Mouse (Mus musculus) hindbrain, embryonic 16.5 days (tissue): Measurements from ENCODE around the gene Iqsec1. TPM values are rescaled to one million over a fixed set of nuclear protein-coding genes. Genes with fewer than 3 reads are reported as not detected.
A peak's percentile ranks its signal among the peaks of the same experiment; 100 is the strongest.

Source experiments
- ATAC-seq: fragments of 200-750 bp; cut with Nextera tagmentation; 2 replicates; pipeline ENCODE4 v1.8.0; 2017; ENCODE audit warnings: moderate TSS enrichment, moderate library complexity
- H3K27ac ChIP-seq: fragments of 300-500 bp; sonication (generic); 2 replicates; pipeline ENCODE4 v1.5.1; 2014; ENCODE audit warnings: low read depth, mild to moderate bottlenecking, control low read depth, low read length, moderate library complexity
- H3K27me3 ChIP-seq: fragments of 300-500 bp; sonication (generic); replicated peaks from 2 replicates; pipeline ENCODE4 v1.6.1; 2014; ENCODE audit warnings: low read length; ENCODE audit not compliant: control insufficient read depth, insufficient read depth
- H3K36me3 ChIP-seq: fragments of 300-500 bp; sonication (generic); 2 replicates; pipeline ENCODE4 v1.6.1; 2014; ENCODE audit warnings: mild to moderate bottlenecking, low read length, moderate library complexity, mixed read lengths; ENCODE audit not compliant: control insufficient read depth, insufficient read depth
- H3K4me1 ChIP-seq: fragments of 300-500 bp; sonication (generic); 2 replicates; pipeline ENCODE4 v1.6.1; 2014; ENCODE audit warnings: low read depth, low read length; ENCODE audit not compliant: control insufficient read depth, insufficient read depth
- H3K4me2 ChIP-seq: fragments of 300-500 bp; sonication (generic); 2 replicates; pipeline ENCODE4 v1.6.1; 2014; ENCODE audit warnings: mild to moderate bottlenecking, low read length, control low read depth, moderate library complexity
- H3K4me3 ChIP-seq: fragments of 300-500 bp; sonication (generic); 2 replicates; pipeline ENCODE4 v1.5.1; 2014; ENCODE audit warnings: mild to moderate bottlenecking, low read length, control low read depth, moderate library complexity
- H3K9ac ChIP-seq: fragments of 300-500 bp; sonication (generic); 2 replicates; pipeline ENCODE4 v1.6.1; 2014; ENCODE audit warnings: low read depth, mild to moderate bottlenecking, control low read depth, low read length, moderate library complexity
- H3K9me3 ChIP-seq: fragments of 300-500 bp; sonication (generic); 2 replicates; pipeline ENCODE4 v1.6.1; 2014; ENCODE audit warnings: mild to moderate bottlenecking, low read length, moderate library complexity; ENCODE audit not compliant: control insufficient read depth
- WGBS: fragments of 180-500 bp; shearing (Covaris S2); extraction: QIAGEN DNeasy Blood & Tissue Kit; methylation state at CpG from one replicate; pipeline ENCODE4 v1.1.7; 2014; 5-methylcytosine and 5-hydroxymethylcytosine counted together
- polyA plus RNA-seq: library from polyadenylated mRNA; unstranded; fragments of >200 nt; fragmentation: Nextera tagmentation; extraction: Ambion mirVana; gene quantifications from 2 replicates; pipeline ENCODE4 v1.2.1, GENCODE M21; 2015

The Iqsec1 gene
- polyA plus RNA-seq, 1 experiment from 2014 or later, result 25.8 TPM

DNA sequence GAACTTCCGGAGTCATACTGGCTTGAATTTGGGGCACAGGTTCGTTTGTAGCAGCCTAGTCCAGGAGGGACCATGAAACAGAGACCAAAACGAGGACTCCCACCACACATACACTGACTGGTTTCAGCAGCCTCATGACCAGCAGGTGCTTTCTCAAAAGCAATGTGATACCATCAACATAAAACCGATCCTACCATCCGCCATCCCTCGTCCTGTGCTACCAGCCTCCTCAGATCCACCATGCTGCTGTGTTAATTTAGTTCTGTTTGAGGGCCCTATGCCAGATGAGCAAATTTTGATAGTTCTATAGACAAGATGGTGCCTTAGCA is 232.9 kb downstream of the Iqsec1 start:
- Histone ChIP-seq H3K9ac (no peak overlapping the region), H3K9me3 (no peaks in the 10 kb centered on the region), H3K4me3 (no peak overlapping the region), H3K36me3 (no peaks in the 10 kb centered on the region), H3K4me2 (no peak overlapping the region), H3K27ac (no peak overlapping the region), H3K27me3 (no peaks in the 10 kb centered on the region), H3K4me1 (peaks cover 12% of the 10 kb centered on the region)
- WGBS, result 88% methylated on average over 6 of the region's 6 CpGs
- no peak for ATAC-seq

DNA sequence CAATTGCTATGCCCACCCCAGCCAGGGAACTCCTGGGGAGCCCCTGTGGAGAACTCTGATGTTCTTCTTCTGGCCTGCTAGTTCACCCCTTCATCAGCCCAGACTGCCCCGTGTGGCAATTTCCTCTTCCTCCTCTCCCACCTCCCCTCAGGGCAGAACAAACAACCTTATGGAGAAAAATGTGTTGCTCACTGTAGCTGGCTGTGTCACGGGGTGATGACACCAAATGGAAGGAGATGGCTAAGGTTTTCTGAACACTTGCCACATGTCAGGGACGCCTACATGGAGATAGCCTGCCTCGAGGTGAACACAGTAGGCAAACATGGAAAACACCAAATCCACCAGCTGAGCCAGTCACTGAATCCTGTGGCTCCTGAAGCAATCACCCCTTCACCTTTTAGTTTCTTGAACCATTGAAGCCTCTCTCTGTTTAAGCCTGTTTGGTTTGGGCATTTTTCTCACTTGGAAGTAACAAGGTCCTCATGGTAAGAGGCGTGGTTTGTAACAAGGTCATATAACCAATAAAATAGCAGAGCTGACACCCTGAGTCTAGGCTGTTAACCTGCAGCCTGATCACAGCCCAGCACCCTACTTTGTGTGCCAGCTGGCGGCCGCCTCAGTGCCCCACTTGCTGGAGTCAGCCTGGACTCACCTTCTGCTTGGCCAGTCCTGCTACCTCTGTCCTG is 233.4 kb downstream of the Iqsec1 start:
- Histone ChIP-seq H3K27ac (no peak overlapping the region), H3K9ac (no peak overlapping the region), H3K4me2 (no peak overlapping the region), H3K4me3 (no peak overlapping the region), H3K9me3 (no peaks in the 10 kb centered on the region), H3K36me3 (no peaks in the 10 kb centered on the region), H3K4me1 (peaks cover 7% of the 10 kb centered on the region), H3K27me3 (no peaks in the 10 kb centered on the region)
- WGBS, result 84% methylated on average over 7 of the region's 7 CpGs
- ATAC-seq, result no peak

DNA sequence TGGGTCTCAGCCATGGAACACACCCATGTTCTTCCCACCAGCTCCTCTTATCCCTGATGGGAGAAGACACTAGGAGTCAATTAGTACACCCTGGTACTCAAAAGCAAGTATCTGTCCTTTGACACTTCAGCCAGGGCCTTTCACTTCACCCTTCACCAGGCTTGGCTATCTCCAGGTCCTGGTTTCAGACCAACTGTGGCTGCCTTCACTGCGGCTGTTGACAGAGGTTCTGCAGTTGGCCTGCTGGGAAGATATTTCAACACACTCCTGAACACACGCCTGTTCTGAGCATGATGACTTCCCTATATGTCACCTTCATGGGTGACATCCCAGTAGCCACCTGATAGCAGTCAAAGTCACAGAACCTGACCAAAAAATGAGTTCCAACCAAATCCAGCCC is 234.4 kb downstream of the Iqsec1 start:
- Histone ChIP-seq H3K4me2 (no peak overlapping the region), H3K9ac (no peak overlapping the region), H3K4me1 (peaks cover 4% of the 10 kb centered on the region; the same call in 1 of the 2 replicates), H3K27me3 (no peaks in the 10 kb centered on the region), H3K4me3 (no peak overlapping the region), H3K27ac (no peak overlapping the region), H3K9me3 (no peaks in the 10 kb centered on the region), H3K36me3 (no peaks in the 10 kb centered on the region)
- ATAC-seq, result no peak
- 85% methylated on average over 2 of the region's 2 CpGs for WGBS

DNA sequence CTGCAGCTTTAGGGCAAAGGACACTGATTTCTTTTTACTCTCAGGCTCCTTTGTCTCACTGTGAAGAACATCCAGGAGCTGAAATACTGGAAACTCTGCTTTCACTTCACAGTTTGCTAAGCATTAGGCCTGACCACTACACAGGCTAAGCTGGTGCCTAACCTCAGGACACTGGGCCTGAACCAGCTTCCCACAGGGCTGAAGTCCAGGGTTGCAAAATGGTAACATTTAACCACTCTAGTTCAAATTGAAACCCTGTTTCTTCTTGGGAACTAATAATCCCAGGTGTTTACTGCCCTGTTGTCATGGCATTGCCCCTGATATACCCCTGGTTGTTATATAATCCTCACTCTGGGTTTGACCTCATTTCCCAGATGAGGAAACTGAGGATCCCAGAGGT is 234.8 kb downstream of the Iqsec1 start:
- peaks cover 4% of the 10 kb centered on the region; the same call in 1 of the 2 replicates for H3K4me1 ChIP-seq
- H3K27ac ChIP-seq, result no peak overlapping the region
- ATAC-seq, result no peak
- H3K9ac ChIP-seq, result no peak overlapping the region
- no peak overlapping the region for H3K4me2 ChIP-seq
- no peak overlapping the region for H3K4me3 ChIP-seq
- H3K9me3 ChIP-seq, result no peaks in the 10 kb centered on the region
- H3K27me3 ChIP-seq, result no peaks in the 10 kb centered on the region
- no peaks in the 10 kb centered on the region for H3K36me3 ChIP-seq

DNA sequence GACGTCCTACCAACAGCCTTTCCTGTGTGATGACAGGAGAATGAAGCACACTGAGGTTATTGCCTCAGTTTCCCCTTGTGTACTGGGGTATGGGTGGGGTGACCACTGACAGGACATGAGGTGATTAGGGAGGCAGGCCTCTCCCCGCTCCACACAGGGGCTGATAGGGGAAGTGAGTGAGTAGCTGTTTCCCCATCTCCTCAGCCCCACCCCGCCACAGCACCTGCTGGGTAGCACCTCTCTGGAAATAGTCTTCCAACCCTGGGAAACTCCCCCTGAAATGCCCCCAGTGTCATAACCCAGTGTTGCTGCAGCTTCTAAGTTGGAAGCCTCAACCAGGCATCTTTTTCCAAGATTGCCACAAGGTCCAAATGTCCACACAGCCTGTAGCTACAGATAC is 236.9 kb downstream of the Iqsec1 start:
- H3K4me2 ChIP-seq, result no peak overlapping the region
- 94% methylated on average over 3 of the region's 3 CpGs for WGBS
- H3K9ac ChIP-seq, result no peak overlapping the region
- ATAC-seq, result no peak
- no peak overlapping the region for H3K27ac ChIP-seq
- H3K36me3 ChIP-seq, result no peaks in the 10 kb centered on the region
- H3K27me3 ChIP-seq, result no peaks in the 10 kb centered on the region
- H3K4me1 ChIP-seq, result peaks cover 5% of the 10 kb centered on the region
- H3K9me3 ChIP-seq, result no peaks in the 10 kb centered on the region
- H3K4me3 ChIP-seq, result no peak overlapping the region

DNA sequence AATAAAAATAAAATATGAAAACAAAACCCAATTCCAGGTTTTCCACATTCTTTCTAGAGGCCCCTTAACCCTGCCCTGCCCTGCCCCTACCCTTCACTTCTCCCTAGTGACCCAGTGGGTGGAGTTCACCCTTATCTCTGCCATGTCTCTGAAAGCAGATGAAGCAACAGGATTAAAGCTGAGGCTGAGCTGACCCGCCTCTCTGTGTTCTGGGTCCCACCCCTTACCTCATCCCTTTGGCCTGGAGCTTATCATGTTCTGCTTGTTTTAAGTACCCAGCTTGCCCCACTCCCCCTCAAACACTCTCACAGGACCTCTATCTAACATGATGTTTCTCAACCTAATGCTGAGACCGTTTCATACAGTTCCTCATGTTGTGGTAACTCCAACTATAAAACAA is 238.4 kb downstream of the Iqsec1 start:
- ATAC-seq, result no peak
- Histone ChIP-seq H3K4me3 (no peak overlapping the region), H3K4me1 (peaks cover 14% of the 10 kb centered on the region), H3K27me3 (no peaks in the 10 kb centered on the region), H3K36me3 (no peaks in the 10 kb centered on the region), H3K9me3 (no peaks in the 10 kb centered on the region), H3K4me2 (no peak overlapping the region), H3K27ac (no peak overlapping the region), H3K9ac (no peak overlapping the region)
- 69% methylated on average over 2 of the region's 2 CpGs for WGBS

DNA sequence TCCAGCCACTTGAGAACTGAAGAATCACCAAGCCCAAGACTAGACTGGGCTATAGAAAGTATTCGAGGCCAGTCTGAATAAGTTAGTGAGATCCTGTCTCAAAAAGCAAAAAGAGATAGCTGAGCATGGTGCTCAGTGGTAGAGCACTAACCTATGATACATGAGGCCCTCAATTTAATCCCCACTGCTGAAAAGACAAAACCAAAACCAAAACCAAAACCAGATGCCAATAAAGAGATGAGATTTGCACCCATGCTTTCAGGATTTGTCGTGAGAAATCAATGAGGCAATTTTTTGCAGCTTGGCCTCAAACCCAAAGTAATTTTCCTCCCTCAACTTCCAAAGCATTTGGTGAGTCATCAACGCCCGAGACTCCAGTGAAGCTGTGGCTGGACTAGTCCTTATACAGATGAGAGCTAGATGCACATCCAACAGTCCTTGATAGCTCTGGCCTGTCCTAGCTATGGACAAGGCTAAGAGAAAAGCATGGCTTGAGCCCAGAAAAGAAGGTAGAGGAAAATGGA is 239.0 kb downstream of the Iqsec1 start:
- H3K9ac ChIP-seq, result no peak overlapping the region
- 90% methylated on average over 4 of the region's 4 CpGs for WGBS
- no peak for ATAC-seq
- H3K36me3 ChIP-seq, result no peaks in the 10 kb centered on the region
- peaks cover 14% of the 10 kb centered on the region for H3K4me1 ChIP-seq
- H3K27ac ChIP-seq, result no peak overlapping the region
- H3K9me3 ChIP-seq, result no peaks in the 10 kb centered on the region
- no peak overlapping the region for H3K4me3 ChIP-seq
- H3K27me3 ChIP-seq, result no peaks in the 10 kb centered on the region
- H3K4me2 ChIP-seq, result no peak overlapping the region

DNA sequence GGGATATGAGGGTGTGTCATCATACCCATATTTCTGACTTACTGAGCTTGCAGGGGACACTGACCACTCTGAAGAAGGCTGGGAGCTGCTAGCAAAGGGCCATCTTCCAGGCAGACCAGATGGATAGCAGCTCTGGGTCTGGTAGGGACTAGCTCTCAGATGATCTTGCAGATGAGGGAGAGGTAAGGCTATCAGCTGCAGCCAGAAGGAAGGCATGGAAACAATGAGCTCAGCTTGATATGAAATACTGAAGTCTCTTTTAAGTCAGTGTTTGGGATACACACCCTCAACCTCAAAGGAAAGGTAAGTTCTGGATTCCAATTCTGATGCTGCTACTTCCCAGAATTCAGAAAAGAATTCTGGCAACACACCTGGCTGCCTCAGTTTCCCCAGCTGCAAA is 239.5 kb downstream of the Iqsec1 start:
- H3K4me2 ChIP-seq, result no peak overlapping the region
- H3K9ac ChIP-seq, result no peak overlapping the region
- no peaks in the 10 kb centered on the region for H3K27me3 ChIP-seq
- H3K27ac ChIP-seq, result no peak overlapping the region
- no peaks in the 10 kb centered on the region for H3K9me3 ChIP-seq
- H3K36me3 ChIP-seq, result no peaks in the 10 kb centered on the region
- peaks cover 14% of the 10 kb centered on the region for H3K4me1 ChIP-seq
- H3K4me3 ChIP-seq, result no peak overlapping the region
- ATAC-seq, result no peak

DNA sequence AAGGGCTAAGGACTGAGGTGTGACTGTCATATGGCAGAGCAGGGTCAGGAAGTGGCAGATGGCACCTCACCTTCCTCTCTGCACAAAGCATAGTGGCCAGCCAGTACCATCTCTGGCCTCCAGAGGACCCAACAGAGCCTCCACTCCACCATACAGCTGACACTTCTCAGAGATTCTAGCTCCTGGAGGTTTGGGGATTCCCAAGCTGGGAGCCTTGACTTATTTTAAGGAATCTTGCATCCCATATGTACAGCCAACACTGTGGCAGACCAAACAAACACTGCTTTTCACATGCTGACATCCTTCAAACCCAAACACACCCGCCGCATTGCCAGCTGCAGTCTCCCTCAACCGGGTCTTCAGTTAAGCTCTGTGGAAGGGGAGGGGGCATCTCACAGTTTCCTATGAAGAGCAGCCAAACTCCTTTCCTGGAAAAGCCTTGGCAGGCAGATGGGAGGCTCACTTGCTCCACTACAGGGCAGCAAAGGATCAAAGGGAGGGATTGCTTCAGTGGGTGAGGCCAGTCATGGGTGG is 242.1 kb downstream of the Iqsec1 start:
- WGBS, result 46% methylated on average over 3 of the region's 3 CpGs
- no peak overlapping the region for H3K4me2 ChIP-seq
- H3K9me3 ChIP-seq, result no peaks in the 10 kb centered on the region
- H3K27me3 ChIP-seq, result no peaks in the 10 kb centered on the region
- H3K27ac ChIP-seq, result peak overlapping the region; percentile 21; the same call in 1 of the 2 replicates
- H3K36me3 ChIP-seq, result no peaks in the 10 kb centered on the region
- ATAC-seq, result peak; percentile 77
- H3K9ac ChIP-seq, result no peak overlapping the region; the same call in 1 of the 2 replicates
- no peak overlapping the region for H3K4me3 ChIP-seq
- H3K4me1 ChIP-seq, result peaks cover 14% of the 10 kb centered on the region
